Comparison of ENCODE assay signal across 14 mouse cellular contexts in genomic region chr14:20846214-20846613, GRCm38 (mm10). TPM values are rescaled to one million over a fixed set of nuclear protein-coding genes. Genes with fewer than 3 reads are reported as not detected.
A peak's percentile ranks its signal among the peaks of the same experiment; 100 is the strongest.
DNase-seq lines count a peak whose midpoint lies in the region; ATAC-seq and TF ChIP-seq lines count a peak whose summit lies in the region.
"Had no signal": no experiment of that assay in that cellular context is flagged by ENCODE, and none has a peak within 500 bp of the region (broad histone marks: within the 10 kb centered on the region; RNA-seq: fewer than 3 reads in every experiment).

No protein-coding gene starts in this region.

- TF ChIP-seq POLR2A in CH12.LX (IDR thresholded peaks at IDR 0.05; ENCODE audit: low read depth, low read length) = no peak

- H3K4me2 ChIP-seq in kidney, embryonic 15.5 days = no peak overlapping the region
- H3K4me2 ChIP-seq in CH12.LX (ENCODE audit: insufficient read depth, low read depth, poor library complexity, severe bottlenecking) = peak overlapping the region; percentile 73
- peak overlapping the region; percentile 50 for H3K4me2 ChIP-seq in liver, postnatal 0 days (ENCODE audit: low read depth, low read length)
- H3K4me2 ChIP-seq: hindbrain, embryonic 12.5 days had no signal

- no peak overlapping the region for H3K9ac ChIP-seq in kidney, embryonic 15.5 days
- peak overlapping the region; percentile 58 for H3K9ac ChIP-seq in CH12.LX (ENCODE audit: insufficient read depth, low read depth)
- H3K9ac ChIP-seq in liver, postnatal 0 days (replicated peaks) = no peak overlapping the region
- H3K9ac ChIP-seq: forebrain, postnatal 0 days; hindbrain, embryonic 12.5 days had no signal

- in situ Hi-C loops in CH12.LX (cut with MboI; ENCODE audit: low pct_ligation_motif_present, low pct_unique_long_range_greater_than_20kb, low sequenced_read_pairs) = no loop called here

- H3K79me2 ChIP-seq in CH12.LX (replicated peaks; ENCODE audit: control insufficient read depth, extremely low read depth, insufficient read depth, poor library complexity, severe bottlenecking) = no peaks in the 10 kb centered on the region

- TF ChIP-seq RAD21 in CH12.LX (IDR thresholded peaks at IDR 0.05; ENCODE audit: low read depth, low read length) = no peak

- H3K36me3 ChIP-seq in kidney, embryonic 15.5 days = 0 out of 2 replicates have a peak, but pooled peaks cover 3% of the 10 kb centered on the region
- no peaks in the 10 kb centered on the region for H3K36me3 ChIP-seq in CH12.LX (replicated peaks in 1 of 2; ENCODE audit: control insufficient read depth in 1 of 2, insufficient read depth in 1 of 2, low read length in 1 of 2)
- H3K36me3 ChIP-seq in liver, postnatal 0 days (replicated peaks; ENCODE audit: insufficient read depth, low read length) = no peaks in the 10 kb centered on the region
- H3K36me3 ChIP-seq: hindbrain, embryonic 12.5 days had no signal

- 67% methylated on average over 7 of the region's 7 CpGs for WGBS in kidney, embryonic 15.5 days
- WGBS in liver, postnatal 0 days (ENCODE audit: insufficient replicate concordance) = 52% methylated on average over 7 of the region's 7 CpGs

- no peaks in the 10 kb centered on the region for H3K9me3 ChIP-seq in kidney, embryonic 15.5 days (replicated peaks)
- H3K9me3 ChIP-seq in CH12.LX (replicated peaks; ENCODE audit: low read length) = no peaks in the 10 kb centered on the region
- no peaks in the 10 kb centered on the region for H3K9me3 ChIP-seq in liver, postnatal 0 days (ENCODE audit: low read length)
- H3K9me3 ChIP-seq: hindbrain, embryonic 12.5 days had no signal

- H3K4me1 ChIP-seq in kidney, embryonic 15.5 days = peaks cover 28% of the 10 kb centered on the region
- peaks cover 10 to 75% of the 10 kb centered on the region in 2 experiments; a peak in 3 of 4 replicates for H3K4me1 ChIP-seq in CH12.LX (ENCODE audit: control insufficient read depth in 1 of 2, insufficient read depth in 2 of 2)
- peaks cover 12% of the 10 kb centered on the region for H3K4me1 ChIP-seq in liver, postnatal 0 days (ENCODE audit: insufficient read depth)
- H3K4me1 ChIP-seq: hindbrain, embryonic 12.5 days had no signal

- DNase-seq in kidney, adult 8-10 months = no peak
- no peak for DNase-seq in CH12.LX (ENCODE audit: extremely low read depth)
- DNase-seq in liver, postnatal 0 days = no peak
- DNase-seq in adrenal gland, adult 8-10 months = no peak
- no peak for DNase-seq in cerebellum, postnatal 25 days
- no peak for DNase-seq in urinary bladder, postnatal 14 days (ENCODE audit: low spot score)
- DNase-seq: cerebellum, adult 9-10 months; forebrain, postnatal 0 days; retina, postnatal 1 day had no signal

- TF ChIP-seq CTCF in CH12.LX (conservative IDR thresholded peaks at IDR 0.05 in 1 of 2, IDR thresholded peaks at IDR 0.05 in 1 of 2; ENCODE audit: low read depth in 2 of 2, low read length in 2 of 2) = no peak
- TF ChIP-seq CTCF in liver, postnatal 0 days (IDR thresholded peaks at IDR 0.05; ENCODE audit: low read depth) = no peak

- TF ChIP-seq EP300 in CH12.LX (IDR thresholded peaks at IDR 0.05; ENCODE audit: low read length) = no peak
- TF ChIP-seq EP300 in liver, postnatal 0 days (IDR thresholded peaks at IDR 0.05; ENCODE audit: low read depth) = no peak

- dilution Hi-C loops in CH12.LX (cut with MboI; ENCODE audit: extremely low pct_ligation_motif_present, extremely low pct_unique_long_range_greater_than_20kb, low sequenced_read_pairs) = no loop called here

- ATAC-seq in kidney, embryonic 15.5 days (replicated peaks; ENCODE audit: low FRiP score) = no peak
- peak; percentile 23 for ATAC-seq in activated CD4-positive, CD25-positive, alpha-beta regulatory T cell, adult 4 months
- ATAC-seq in liver, postnatal 0 days = no peak
- ATAC-seq: forebrain, postnatal 0 days had no signal

- no peaks in the 10 kb centered on the region for H3K27me3 ChIP-seq in kidney, embryonic 15.5 days
- no peaks in the 10 kb centered on the region for H3K27me3 ChIP-seq in CH12.LX (replicated peaks)
- no peaks in the 10 kb centered on the region for H3K27me3 ChIP-seq in liver, postnatal 0 days (ENCODE audit: insufficient read depth, low read length)
- H3K27me3 ChIP-seq: hindbrain, embryonic 12.5 days had no signal

- no peak overlapping the region for H3K4me3 ChIP-seq in kidney, embryonic 15.5 days (replicated peaks)
- H3K4me3 ChIP-seq in CH12.LX (replicated peaks in 1 of 3; ENCODE audit: low read depth in 2 of 3, low read length in 2 of 3, poor library complexity in 1 of 3) = peak overlapping the region; percentile 2 to 44 (median 21)
- no peak overlapping the region for H3K4me3 ChIP-seq in liver, postnatal 0 days (ENCODE audit: low read depth, low read length)
- H3K4me3 ChIP-seq: hindbrain, embryonic 12.5 days; left cerebral cortex, adult 2 months; myocyte had no signal

- H3K27ac ChIP-seq in kidney, embryonic 15.5 days = peak overlapping the region; percentile 73; the same call in 1 of the 2 replicates
- H3K27ac ChIP-seq in CH12.LX (ENCODE audit: insufficient read depth, low read depth) = peak overlapping the region; percentile 78
- peak overlapping the region; percentile 81 for H3K27ac ChIP-seq in liver, postnatal 0 days (ENCODE audit: low read depth)
- H3K27ac ChIP-seq: hindbrain, embryonic 12.5 days; left cerebral cortex, adult 2 months had no signal

TF ChIP-seq in CH12.LX, 34 proteins besides CTCF, POLR2A, EP300 and RAD21:
- TF ChIP-seq MAX (IDR thresholded peaks at IDR 0.05; ENCODE audit: low read length) = no peak
- TF ChIP-seq PAX5 (IDR thresholded peaks at IDR 0.05; ENCODE audit: low read length) = no peak
- TF ChIP-seq MYC (IDR thresholded peaks at IDR 0.05; ENCODE audit: low read depth, low read length) = no peak
- no peak for TF ChIP-seq POLR2AphosphoS2 (IDR thresholded peaks at IDR 0.05; ENCODE audit: low read depth, low read length)
- TF ChIP-seq CHD1 (IDR thresholded peaks at IDR 0.05; ENCODE audit: low read depth, low read length) = no peak
- no peak for TF ChIP-seq BHLHE40 (IDR thresholded peaks at IDR 0.05; ENCODE audit: low read depth, low read length)
- 0 out of 2 replicates have a peak, but pooled peaks have one; percentile 14 for TF ChIP-seq MAFK (IDR thresholded peaks at IDR 0.05; ENCODE audit: insufficient replicate concordance, low read length)
- no peak for TF ChIP-seq KAT2A (IDR thresholded peaks at IDR 0.05; ENCODE audit: insufficient replicate concordance, low read length)

RNA-seq across cellular contexts. Expression of gene Plau, which starts 9.8 kb away (rescaled TPM):
- 10.7 and 12.4 TPM in 2 replicates for polyA plus RNA-seq in kidney, embryonic 15.5 days (2015; fragmentation: Nextera tagmentation; extraction: Ambion mirVana)
- total RNA-seq in CH12.LX (2012; rRNA removed) (2.4 and 3.2 TPM in 2 replicates), CH12.LX (2014; rRNA removed) (1.4 and 1.8 TPM in 2 replicates)
- polyA plus RNA-seq in CH12.LX (2012; ENCODE audit: insufficient read length, low read depth) = 2.8 TPM in 2 replicates
- polyA plus RNA-seq in activated CD4-positive, CD25-positive, alpha-beta regulatory T cell, adult 4 months (2017; shearing (Covaris generic)) = not detected
- polyA plus RNA-seq in liver, postnatal 0 days (2015; fragmentation: Nextera tagmentation; extraction: Ambion mirVana) = 0.83 and 0.84 TPM in 2 replicates
- 10 to 100 TPM; 22.1 to 48.3 (median 35.9) TPM for total RNA-seq in adrenal gland, adult 8-10 months (2022)

RNA-seq across cellular contexts. Expression of gene Camk2g, which starts 52.3 kb away (rescaled TPM):
- 39.6 and 48.4 TPM in 2 replicates for polyA plus RNA-seq in kidney, embryonic 15.5 days (2015; fragmentation: Nextera tagmentation; extraction: Ambion mirVana)
- total RNA-seq in CH12.LX (2012; rRNA removed) = 18.5 and 19.8 TPM in 2 replicates
- 15.7 and 17.1 TPM in 2 replicates for total RNA-seq in CH12.LX (2014; rRNA removed)
- 33.1 and 34.7 TPM in 2 replicates for polyA plus RNA-seq in CH12.LX (2012; ENCODE audit: insufficient read length, low read depth)
- polyA plus RNA-seq in activated CD4-positive, CD25-positive, alpha-beta regulatory T cell, adult 4 months (2017; shearing (Covaris generic)) = 10 to 100 TPM; 21.9 to 29.4 TPM
- polyA plus RNA-seq in liver, postnatal 0 days (2015; fragmentation: Nextera tagmentation; extraction: Ambion mirVana) = 6.6 and 7.2 TPM in 2 replicates
- total RNA-seq in adrenal gland, adult 8-10 months (2022) = 10 to 100 TPM; 63.3 to 74.9 (median 69.1) TPM

Comparison
In these comparisons a context has a peak if more than half of its experiments do, and no peak if none do; other contexts are left out.
1. H3K4me3 ChIP-seq: peak in CH12.LX (3 of 3); none in kidney, embryonic 15.5 days (single experiment) and liver, postnatal 0 days (single experiment).
2. Peak in every context shown above with its lines, with median percentiles within 50 percentile points of each other: H3K27ac ChIP-seq.